In the genomic region with DNA sequence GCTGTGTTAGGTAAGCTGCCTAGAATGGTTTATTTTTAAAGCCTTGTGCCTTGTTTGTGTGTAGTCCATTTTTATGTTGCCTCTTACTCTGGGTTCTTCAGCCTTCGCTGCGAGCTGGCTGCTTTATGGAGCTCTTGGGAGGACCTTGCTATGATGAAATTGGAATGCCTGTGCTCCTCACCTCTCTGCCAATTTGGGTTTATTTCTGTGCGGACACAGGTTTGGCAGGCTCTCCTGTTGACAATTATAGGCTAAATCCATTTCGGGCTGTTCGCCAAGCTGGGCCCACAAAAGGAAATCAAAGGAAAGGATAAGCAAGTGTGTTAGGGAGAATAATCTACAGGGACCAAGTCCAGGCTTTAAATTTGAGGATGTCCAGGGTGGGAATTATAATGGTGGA, we compare ENCODE assay signal across 10 mouse cellular contexts.
DNase-seq lines count a peak whose midpoint lies in the region; ATAC-seq and TF ChIP-seq lines count a peak whose summit lies in the region.
"Had no signal": no experiment of that assay in that cellular context is flagged by ENCODE, and none has a peak within 500 bp of the region (broad histone marks: within the 10 kb centered on the region; RNA-seq: fewer than 3 reads in every experiment).

No protein-coding gene starts in this region.

- no peak overlapping the region for H3K4me2 ChIP-seq in midbrain, postnatal 0 days (ENCODE audit: low read depth, low read length, poor library complexity, severe bottlenecking)
- H3K4me2 ChIP-seq in kidney, embryonic 16.5 days (replicated peaks; ENCODE audit: low read depth, low read length): no peak overlapping the region
- H3K4me2 ChIP-seq: limb, embryonic 15.5 days had no signal

- H3K27me3 ChIP-seq in kidney, adult 2 months (replicated peaks; ENCODE audit: control insufficient read depth, insufficient read depth, low read length): no peaks in the 10 kb centered on the region
- no peaks in the 10 kb centered on the region for H3K27me3 ChIP-seq in midbrain, postnatal 0 days (ENCODE audit: insufficient read depth, low read length)
- H3K27me3 ChIP-seq in kidney, embryonic 16.5 days (ENCODE audit: insufficient read depth, low read length): no peaks in the 10 kb centered on the region
- H3K27me3 ChIP-seq: limb, embryonic 15.5 days had no signal

- no peak for TF ChIP-seq POLR2A in kidney, adult 2 months (IDR thresholded peaks at IDR 0.05; ENCODE audit: low read depth, low read length)

- no peak overlapping the region for H3K4me3 ChIP-seq in kidney, adult 2 months (ENCODE audit: insufficient read depth, low read depth, low read length)
- no peak overlapping the region for H3K4me3 ChIP-seq in midbrain, postnatal 0 days (ENCODE audit: low read depth, low read length)
- no peak overlapping the region for H3K4me3 ChIP-seq in kidney, embryonic 16.5 days (ENCODE audit: low read length)
- H3K4me3 ChIP-seq: limb, embryonic 15.5 days had no signal

- TF ChIP-seq CTCF in kidney, adult 2 months (conservative IDR thresholded peaks at IDR 0.05; ENCODE audit: insufficient read depth, insufficient read length, low read depth, low read length): no peak
- TF ChIP-seq CTCF in midbrain, postnatal 0 days (IDR thresholded peaks at IDR 0.05): no peak

- DNase-seq in kidney, adult 2 months: peak; percentile 3
- DNase-seq in kidney, adult 18-20 months: no peak
- DNase-seq in cerebellum, adult 11 months: peak; percentile 36
- DNase-seq in gastrocnemius, adult 18-20 months (ENCODE audit: low spot score): peak; percentile 79
- DNase-seq in midbrain, postnatal 0 days (ENCODE audit: low spot score): peak; percentile 65
- DNase-seq in right cerebral cortex, postnatal 14 days: no peak
- DNase-seq: thymus, adult 18-20 months had no signal

- no peaks in the 10 kb centered on the region for H3K36me3 ChIP-seq in kidney, adult 2 months (ENCODE audit: control insufficient read depth, insufficient read depth, low read length)
- H3K36me3 ChIP-seq in midbrain, postnatal 0 days (ENCODE audit: insufficient read depth, low read length): no peaks in the 10 kb centered on the region
- H3K36me3 ChIP-seq in kidney, embryonic 16.5 days (ENCODE audit: insufficient read depth, low read length): no peaks in the 10 kb centered on the region
- H3K36me3 ChIP-seq: limb, embryonic 15.5 days had no signal

- no peaks in the 10 kb centered on the region for H3K4me1 ChIP-seq in kidney, adult 2 months (ENCODE audit: control insufficient read depth, insufficient read depth, low read length)
- H3K4me1 ChIP-seq in midbrain, postnatal 0 days (ENCODE audit: insufficient read depth, low read length): no peaks in the 10 kb centered on the region
- no peaks in the 10 kb centered on the region for H3K4me1 ChIP-seq in kidney, embryonic 16.5 days (ENCODE audit: insufficient read depth, low read length)

- no peaks in the 10 kb centered on the region for H3K9me3 ChIP-seq in midbrain, postnatal 0 days (ENCODE audit: low read length)
- H3K9me3 ChIP-seq in kidney, embryonic 16.5 days (ENCODE audit: low read length): no peaks in the 10 kb centered on the region
- H3K9me3 ChIP-seq: limb, embryonic 15.5 days had no signal

- no peak overlapping the region for H3K27ac ChIP-seq in kidney, adult 2 months (ENCODE audit: insufficient read depth, low read depth, low read length)
- no peak overlapping the region for H3K27ac ChIP-seq in midbrain, postnatal 0 days (ENCODE audit: low read depth, low read length)
- no peak overlapping the region for H3K27ac ChIP-seq in kidney, embryonic 16.5 days (ENCODE audit: low read length)
- H3K27ac ChIP-seq: limb, embryonic 15.5 days had no signal

- ATAC-seq in midbrain, postnatal 0 days (ENCODE audit: low FRiP score): no peak
- no peak for ATAC-seq in megakaryocyte-erythroid progenitor cell, adult 5-6 weeks (replicated peaks; ENCODE audit: low FRiP score, low TSS enrichment, poor library complexity, severe bottlenecking)
- no peak for ATAC-seq in kidney, embryonic 16.5 days (ENCODE audit: low FRiP score, low TSS enrichment)

- 77% methylated on average over 5 of the region's 5 CpGs for WGBS in kidney, adult 2 months
- WGBS in midbrain, postnatal 0 days: 55% methylated on average over 5 of the region's 5 CpGs
- WGBS in kidney, embryonic 16.5 days: 68% methylated on average over 5 of the region's 5 CpGs

- H3K9ac ChIP-seq in midbrain, postnatal 0 days (replicated peaks; ENCODE audit: low read length, poor library complexity, severe bottlenecking): no peak overlapping the region
- no peak overlapping the region for H3K9ac ChIP-seq in kidney, embryonic 16.5 days (replicated peaks; ENCODE audit: low read length)
- H3K9ac ChIP-seq: limb, embryonic 15.5 days had no signal

Comparison
In these comparisons a context has a peak if more than half of its experiments do, and no peak if none do; other contexts are left out.
1. DNase-seq: peak in kidney, adult 2 months (single experiment), cerebellum, adult 11 months (single experiment), gastrocnemius, adult 18-20 months (single experiment) and midbrain, postnatal 0 days (single experiment); none in kidney, adult 18-20 months (single experiment) and right cerebral cortex, postnatal 14 days (single experiment).